Mouse (Mus musculus): ENCODE measurements around the gene Cpt1b. TPM values are rescaled to one million over a fixed set of nuclear protein-coding genes. Genes with fewer than 3 reads are reported as not detected.

Cpt1b gene
- total and polyA plus RNA-seq, 3 experiments: 0.88 to 7.7 (median 2.1) TPM

DNA sequence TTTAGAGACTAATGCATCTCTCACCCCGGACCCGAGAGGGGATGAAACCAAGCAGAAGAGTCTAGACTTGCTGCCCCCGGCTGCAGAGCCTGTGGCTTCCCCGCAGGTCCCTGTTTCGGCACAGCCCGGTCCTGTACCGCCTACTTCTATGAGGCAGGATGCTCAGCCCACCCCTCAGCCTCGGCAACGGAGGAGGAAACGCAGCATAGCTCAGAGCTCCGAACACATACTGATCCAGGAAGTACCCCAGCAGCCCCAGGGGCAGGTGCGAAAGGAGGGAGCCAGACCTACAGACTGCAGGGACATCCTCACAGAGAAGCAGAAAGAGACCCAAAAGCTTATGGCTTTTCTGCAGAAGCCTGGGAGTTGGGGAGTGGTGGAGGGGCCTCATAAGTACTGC, 38.5 kb downstream of the Cpt1b start:
- H3K9me3 ChIP-seq (replicated peaks): no peaks in the 10 kb centered on the region
- H3K4me3 ChIP-seq (ENCODE audit: low read depth, low read length): no peak overlapping the region
- H3K36me3 ChIP-seq (replicated peaks): no peaks in the 10 kb centered on the region
- ATAC-seq (ENCODE audit: extremely low read depth, insufficient number of reproducible peaks, low FRiP score, poor library complexity, severe bottlenecking): no peak
- H3K4me1 ChIP-seq (ENCODE audit: insufficient read depth, low read depth, low read length): no peaks in the 10 kb centered on the region
- DNase-seq (ENCODE audit: low spot score): no peak
- TF ChIP-seq POLR2AphosphoS5 (IDR thresholded peaks at IDR 0.05; ENCODE audit: insufficient replicate concordance, low read depth, low read length): no peak
- no peak for TF ChIP-seq GATA2 (IDR thresholded peaks at IDR 0.05; ENCODE audit: borderline replicate concordance, low read depth, low read length)
- TF ChIP-seq CTCF (IDR thresholded peaks at IDR 0.05; ENCODE audit: low read depth, low read length): no peak
- no peak for TF ChIP-seq TAL1 (conservative IDR thresholded peaks at IDR 0.05; ENCODE audit: low read depth, low read length)
- no peak for TF ChIP-seq GATA1 (IDR thresholded peaks at IDR 0.05; ENCODE audit: borderline replicate concordance, low read length)
- peaks cover 62% of the 10 kb centered on the region for H3K27me3 ChIP-seq (ENCODE audit: insufficient read depth, low read length)

DNA sequence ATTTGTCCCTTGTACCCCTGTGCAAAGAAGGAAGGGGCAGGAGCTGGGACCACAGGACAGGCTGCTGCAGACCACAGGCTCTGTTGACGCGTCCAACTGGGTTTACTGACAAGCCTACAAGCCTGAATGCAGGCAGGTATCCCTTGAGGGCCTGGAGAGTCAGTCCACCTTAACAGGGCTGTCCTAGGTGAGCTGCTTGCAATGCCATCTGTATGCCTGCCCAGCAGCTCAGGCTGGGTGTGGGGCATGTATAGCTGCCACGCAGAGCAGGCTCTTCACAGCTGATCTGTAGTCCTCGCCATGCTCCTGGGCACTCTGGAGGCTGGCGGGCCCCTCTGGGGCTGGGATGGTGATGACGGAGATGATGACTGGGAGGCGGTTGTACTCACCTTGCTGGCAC, 41.0 kb downstream of the Cpt1b start, which contains the start of gene Klhdc7b:
Gene Klhdc7b (plus strand): TSS at position 301 of the 400 bp plus-strand sequence.
- Histone ChIP-seq H3K9me3 (replicated peaks) (no peaks in the 10 kb centered on the region), H3K4me3 (ENCODE audit: low read depth, low read length) (no peak within 1 kb of the TSS), H3K36me3 (replicated peaks) (no peaks in the 10 kb centered on the region), H3K4me1 (ENCODE audit: insufficient read depth, low read depth, low read length) (no peaks in the 10 kb centered on the region), H3K27me3 (ENCODE audit: insufficient read depth, low read length) (peaks cover 49% of the 10 kb centered on the region)
- no peak for ATAC-seq (ENCODE audit: extremely low read depth, insufficient number of reproducible peaks, low FRiP score, poor library complexity, severe bottlenecking)
- TF ChIP-seq POLR2AphosphoS5 (IDR thresholded peaks at IDR 0.05; ENCODE audit: insufficient replicate concordance, low read depth, low read length): no peak
- TF ChIP-seq TAL1 (conservative IDR thresholded peaks at IDR 0.05; ENCODE audit: low read depth, low read length): no peak
- no peak for TF ChIP-seq GATA2 (IDR thresholded peaks at IDR 0.05; ENCODE audit: borderline replicate concordance, low read depth, low read length)
- TF ChIP-seq GATA1 (IDR thresholded peaks at IDR 0.05; ENCODE audit: borderline replicate concordance, low read length): no peak
- no peak for TF ChIP-seq CTCF (IDR thresholded peaks at IDR 0.05; ENCODE audit: low read depth, low read length)
- no peak for DNase-seq (ENCODE audit: low spot score)

DNA sequence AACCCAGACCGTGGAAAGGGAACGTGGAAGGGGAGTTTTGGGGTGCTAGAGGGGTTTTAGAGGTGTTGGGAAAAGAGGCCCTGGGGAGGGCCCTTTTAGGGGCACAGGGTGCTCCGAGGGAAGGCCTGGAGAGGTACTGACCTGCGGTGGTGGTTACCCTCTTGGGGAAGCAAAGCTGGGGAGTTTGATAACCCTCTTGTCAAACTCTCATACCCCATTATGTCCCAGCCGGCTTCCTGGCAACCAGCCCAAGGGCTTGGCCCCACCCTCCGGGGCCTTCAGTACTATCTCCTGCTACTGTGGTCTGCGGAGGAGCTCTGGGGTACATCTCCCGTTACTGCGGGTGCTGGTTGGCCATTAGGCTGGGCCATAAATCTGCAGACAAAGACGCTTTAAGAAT, 46.2 kb downstream of the Cpt1b start:
- TF ChIP-seq CTCF (IDR thresholded peaks at IDR 0.05; ENCODE audit: low read depth, low read length) (no peak), TAL1 (conservative IDR thresholded peaks at IDR 0.05; ENCODE audit: low read depth, low read length) (no peak), POLR2AphosphoS5 (IDR thresholded peaks at IDR 0.05; ENCODE audit: insufficient replicate concordance, low read depth, low read length) (no peak), GATA2 (IDR thresholded peaks at IDR 0.05; ENCODE audit: borderline replicate concordance, low read depth, low read length) (no peak), GATA1 (IDR thresholded peaks at IDR 0.05; ENCODE audit: borderline replicate concordance, low read length) (no peak)
- ATAC-seq (ENCODE audit: extremely low read depth, insufficient number of reproducible peaks, low FRiP score, poor library complexity, severe bottlenecking) (no peak), DNase-seq (ENCODE audit: low spot score) (peak; percentile 18)
- Histone ChIP-seq H3K9me3 (replicated peaks) (peaks cover 20% of the 10 kb centered on the region), H3K27me3 (ENCODE audit: insufficient read depth, low read length) (peaks cover 17% of the 10 kb centered on the region; the same call in 1 of the 2 replicates), H3K4me3 (ENCODE audit: low read depth, low read length) (no peak overlapping the region), H3K4me1 (ENCODE audit: insufficient read depth, low read depth, low read length) (peaks cover 6% of the 10 kb centered on the region), H3K36me3 (replicated peaks) (peaks cover 9% of the 10 kb centered on the region)

DNA sequence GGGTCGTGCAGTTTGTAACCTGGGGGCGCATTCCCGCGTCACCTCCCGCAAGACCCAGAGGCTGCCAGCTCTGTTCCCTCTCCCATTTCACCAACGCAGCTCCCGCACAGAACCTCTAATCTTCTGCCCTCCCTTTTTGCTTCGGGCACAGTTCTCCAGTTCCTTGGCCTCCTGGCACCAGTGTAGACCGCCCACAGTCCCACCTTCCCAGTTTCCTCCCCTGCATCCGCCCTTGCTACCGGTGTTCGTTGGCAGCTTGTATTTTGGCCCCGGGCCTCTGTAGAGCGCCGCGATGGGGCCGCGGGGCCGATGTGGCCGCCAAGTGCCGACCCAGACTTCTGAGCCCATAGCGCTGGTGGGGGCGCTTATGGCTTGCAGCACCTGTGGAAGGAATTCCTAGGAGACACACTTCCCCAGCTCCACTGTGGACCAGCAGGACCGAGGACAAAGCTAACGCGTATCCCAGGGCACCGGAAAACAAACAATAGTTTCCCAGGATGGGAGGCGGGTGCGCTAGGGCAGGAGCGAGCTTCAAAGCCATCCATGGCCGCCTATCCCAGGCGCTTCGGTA, 46.7 kb downstream of the Cpt1b start, which contains the start of gene Odf3b:
Gene Odf3b (minus strand): TSS at position 452 of the 571 bp plus-strand sequence.
- DNase-seq (ENCODE audit: low spot score): no peak
- Histone ChIP-seq H3K4me3 (ENCODE audit: low read depth, low read length) (no peak within 1 kb of the TSS; the same call in 1 of the 2 replicates), H3K9me3 (replicated peaks) (peaks cover 20% of the 10 kb centered on the region)

DNA sequence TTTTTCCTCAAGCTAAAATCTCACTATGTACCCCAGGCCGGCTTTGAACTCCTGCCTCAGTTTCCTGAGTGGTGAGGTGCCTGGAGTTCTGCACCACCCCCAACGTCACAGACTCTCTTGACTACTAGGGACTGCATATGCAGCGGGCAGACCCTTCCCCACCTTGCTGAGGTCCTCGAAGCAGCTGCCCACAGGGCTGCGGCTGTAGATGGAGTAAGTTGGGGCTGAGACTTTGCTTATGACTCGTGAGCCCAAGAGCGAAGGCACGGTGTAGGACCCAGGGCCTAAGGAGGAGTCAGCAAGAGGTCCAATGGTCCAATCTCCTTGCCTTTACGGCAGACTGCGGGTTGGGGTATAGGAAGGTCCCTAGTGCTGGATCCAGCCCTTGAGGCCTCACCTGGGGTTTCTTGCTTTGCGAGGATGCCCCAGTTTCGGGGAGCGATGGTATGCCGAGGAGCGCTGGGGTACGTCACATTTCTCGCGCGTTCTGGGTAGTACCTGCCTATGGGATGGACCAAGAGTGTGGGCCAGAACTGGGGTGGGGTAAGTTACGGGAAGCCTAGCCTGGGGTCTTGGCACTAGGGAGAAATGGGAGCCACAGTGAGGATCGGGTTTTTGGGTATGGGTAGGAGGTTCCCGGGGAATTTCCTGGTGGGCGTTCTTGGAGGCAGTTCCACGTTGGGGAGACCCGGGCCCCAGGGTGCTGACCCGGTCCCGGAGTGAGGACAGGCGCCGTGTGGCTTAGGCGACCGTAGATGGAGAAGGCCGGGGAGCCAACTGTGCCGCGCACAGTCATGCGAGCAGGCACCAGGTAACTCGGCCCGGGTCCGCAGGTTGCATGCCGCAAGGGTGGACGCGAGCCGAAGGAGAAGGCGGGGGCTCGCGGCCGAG, 47.5 kb downstream of the Cpt1b start:
- Histone ChIP-seq H3K9me3 (replicated peaks) (peaks cover 20% of the 10 kb centered on the region), H3K27me3 (ENCODE audit: insufficient read depth, low read length) (peaks cover 11% of the 10 kb centered on the region; the same call in 1 of the 2 replicates), H3K4me1 (ENCODE audit: insufficient read depth, low read depth, low read length) (peaks cover 16% of the 10 kb centered on the region), H3K4me3 (ENCODE audit: low read depth, low read length) (no peak overlapping the region; the same call in 1 of the 2 replicates), H3K36me3 (replicated peaks) (peaks cover 10% of the 10 kb centered on the region)
- no peak for TF ChIP-seq GATA1 (IDR thresholded peaks at IDR 0.05; ENCODE audit: borderline replicate concordance, low read length)
- no peak for TF ChIP-seq CTCF (IDR thresholded peaks at IDR 0.05; ENCODE audit: low read depth, low read length)
- TF ChIP-seq POLR2AphosphoS5 (IDR thresholded peaks at IDR 0.05; ENCODE audit: insufficient replicate concordance, low read depth, low read length): no peak
- TF ChIP-seq GATA2 (IDR thresholded peaks at IDR 0.05; ENCODE audit: borderline replicate concordance, low read depth, low read length): no peak
- TF ChIP-seq TAL1 (conservative IDR thresholded peaks at IDR 0.05; ENCODE audit: low read depth, low read length): no peak
- DNase-seq (ENCODE audit: low spot score) (no peak), ATAC-seq (ENCODE audit: extremely low read depth, insufficient number of reproducible peaks, low FRiP score, poor library complexity, severe bottlenecking) (no peak)

More for the DNA sequence above, 46.7 kb downstream of the Cpt1b start, which contains the start of gene Odf3b:
- Histone ChIP-seq H3K4me1 (ENCODE audit: insufficient read depth, low read depth, low read length) (peaks cover 10% of the 10 kb centered on the region), H3K27me3 (ENCODE audit: insufficient read depth, low read length) (peaks cover 14% of the 10 kb centered on the region; the same call in 1 of the 2 replicates), H3K36me3 (replicated peaks) (peaks cover 9% of the 10 kb centered on the region)
- ATAC-seq (ENCODE audit: extremely low read depth, insufficient number of reproducible peaks, low FRiP score, poor library complexity, severe bottlenecking): no peak
- TF ChIP-seq GATA1 (IDR thresholded peaks at IDR 0.05; ENCODE audit: borderline replicate concordance, low read length) (no peak), TAL1 (conservative IDR thresholded peaks at IDR 0.05; ENCODE audit: low read depth, low read length) (no peak), CTCF (IDR thresholded peaks at IDR 0.05; ENCODE audit: low read depth, low read length) (no peak), POLR2AphosphoS5 (IDR thresholded peaks at IDR 0.05; ENCODE audit: insufficient replicate concordance, low read depth, low read length) (no peak)

DNA sequence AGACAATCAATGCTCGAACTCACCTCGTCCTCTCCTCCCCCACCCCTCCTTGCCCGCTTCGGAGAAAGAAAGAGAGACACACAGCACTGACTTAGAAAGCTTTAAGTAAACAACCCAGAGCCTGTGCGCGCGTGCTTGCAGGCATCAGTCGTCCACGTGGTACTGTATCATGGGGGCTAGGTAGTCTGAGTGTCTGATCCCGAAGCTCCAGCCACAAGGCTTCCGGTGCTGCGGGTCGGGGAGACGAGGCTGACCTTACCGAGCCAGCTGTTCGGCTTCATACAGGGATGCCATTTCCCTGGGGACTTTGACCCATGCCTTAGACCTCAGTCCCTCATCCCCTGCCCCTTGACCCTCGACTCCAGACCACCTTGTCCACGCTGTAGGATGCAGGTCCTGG, 48.3 kb downstream of the Cpt1b start:
- Histone ChIP-seq H3K4me1 (ENCODE audit: insufficient read depth, low read depth, low read length) (peaks cover 25% of the 10 kb centered on the region), H3K4me3 (ENCODE audit: low read depth, low read length) (no peak overlapping the region), H3K27me3 (ENCODE audit: insufficient read depth, low read length) (peaks cover 8% of the 10 kb centered on the region; the same call in 1 of the 2 replicates), H3K9me3 (replicated peaks) (peaks cover 20% of the 10 kb centered on the region), H3K36me3 (replicated peaks) (peaks cover 19% of the 10 kb centered on the region)
- no peak for ATAC-seq (ENCODE audit: extremely low read depth, insufficient number of reproducible peaks, low FRiP score, poor library complexity, severe bottlenecking)
- TF ChIP-seq TAL1 (conservative IDR thresholded peaks at IDR 0.05; ENCODE audit: low read depth, low read length): no peak
- TF ChIP-seq GATA1 (IDR thresholded peaks at IDR 0.05; ENCODE audit: borderline replicate concordance, low read length): no peak
- TF ChIP-seq POLR2AphosphoS5 (IDR thresholded peaks at IDR 0.05; ENCODE audit: insufficient replicate concordance, low read depth, low read length): no peak
- TF ChIP-seq CTCF (IDR thresholded peaks at IDR 0.05; ENCODE audit: low read depth, low read length): no peak
- TF ChIP-seq GATA2 (IDR thresholded peaks at IDR 0.05; ENCODE audit: borderline replicate concordance, low read depth, low read length): no peak
- no peak for DNase-seq (ENCODE audit: low spot score)
